Mouse (Mus musculus) A20 (cell line): ENCODE data around the gene Msmb.
"Not testable (repeated sequence)": the region's sequence is repeated elsewhere in the genome, so short reads cannot be mapped to it uniquely, and the experiment has no call there.

Experiments used
- DNase-seq: peaks from one replicate; pipeline ENCODE4 v3.0.0-alpha.2; 2011; ENCODE audit warnings: low read depth, low spot score

Msmb gene

DNA sequence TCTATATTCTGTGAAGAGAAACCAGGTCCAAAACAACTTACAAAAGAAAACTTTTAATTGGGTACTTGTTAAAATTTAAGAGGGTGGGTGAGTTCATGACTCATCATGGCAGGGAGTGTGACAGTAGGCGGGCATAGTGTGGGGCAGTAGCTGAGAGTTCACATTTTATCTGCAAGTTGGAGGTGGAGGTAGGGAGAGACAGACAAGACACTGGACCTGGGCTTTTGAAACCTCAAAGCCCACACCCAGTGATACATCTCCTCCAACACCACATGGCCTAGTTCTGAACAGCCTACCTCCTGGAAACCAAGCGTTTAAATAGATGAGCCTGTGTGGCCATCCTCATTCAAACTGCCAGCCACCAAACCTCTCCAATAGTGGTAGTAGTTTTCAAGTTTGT is 33.5 kb downstream of the Msmb start:
- DNase-seq = no peak

DNA sequence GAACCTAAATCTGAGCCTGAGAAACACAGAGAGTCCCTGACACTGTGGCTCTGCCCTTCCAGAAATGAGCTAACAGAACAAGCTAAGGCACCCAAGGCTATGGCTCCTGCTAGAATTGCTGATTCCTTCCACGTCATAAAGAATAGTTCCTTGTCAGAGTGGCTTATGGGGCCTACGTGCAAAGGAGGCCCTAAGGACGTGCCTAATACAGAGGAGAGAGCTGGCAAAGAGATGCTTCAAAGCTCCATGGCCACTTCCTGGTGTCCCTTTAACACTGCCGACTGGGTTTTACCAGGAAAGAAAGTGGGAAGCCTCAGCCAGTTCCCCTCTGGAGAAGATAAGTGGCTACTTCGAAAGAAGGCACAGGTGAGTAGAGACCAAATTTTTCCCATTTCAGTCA is 34.8 kb downstream of the Msmb start:
- not testable (repeated sequence) for DNase-seq

- DNase-seq = no peak
These were observed 37.8 kb downstream of the Msmb start for GRCm38 (mm10) chr14:32179393-32180195.

GRCm38 (mm10) chr14:32180861-32181260 is 39.0 kb downstream of the Msmb start:
- DNase-seq = no peak

- no peak for DNase-seq
These were observed 42.0 kb downstream of the Msmb start for GRCm38 (mm10) chr14:32183846-32184245.

DNA sequence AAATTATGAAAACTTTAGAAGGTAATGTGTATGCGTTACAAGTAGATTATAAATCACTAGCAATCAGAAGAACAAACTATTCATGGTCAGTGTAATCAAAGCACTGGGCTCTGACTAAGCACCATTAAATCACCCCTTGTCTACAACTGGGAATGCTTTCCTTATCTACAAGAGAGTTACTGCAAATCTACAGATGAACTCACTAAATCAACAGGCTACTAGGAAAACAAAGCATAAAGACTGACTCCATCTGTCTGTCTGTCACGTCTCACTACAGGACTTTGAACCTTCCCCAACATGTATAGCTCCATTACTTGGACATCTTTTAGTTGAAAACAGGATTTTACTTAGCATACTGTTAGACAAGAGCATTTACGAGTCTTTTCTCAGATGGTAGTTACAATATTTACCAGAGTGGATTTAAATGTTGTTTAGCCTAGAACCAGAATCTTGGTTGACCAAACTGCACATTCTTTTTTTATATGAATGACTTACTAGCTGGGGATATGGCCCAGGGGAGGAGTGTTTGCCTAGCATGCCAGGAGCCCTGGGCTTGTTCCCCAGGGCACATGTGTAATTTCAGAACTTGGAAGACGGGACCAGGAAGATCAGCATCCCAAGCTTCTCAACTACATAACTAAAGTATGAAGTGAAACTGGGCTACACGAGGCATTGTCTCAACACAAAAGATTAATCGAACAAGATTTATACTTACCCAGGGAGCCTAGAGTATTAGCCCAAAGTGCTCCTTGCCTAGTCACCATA is 49.0 kb downstream of the Msmb start:
- DNase-seq = no peak

- no peak for DNase-seq
These were observed 50.1 kb downstream of the Msmb start for GRCm38 (mm10) chr14:32191926-32192325.

DNA sequence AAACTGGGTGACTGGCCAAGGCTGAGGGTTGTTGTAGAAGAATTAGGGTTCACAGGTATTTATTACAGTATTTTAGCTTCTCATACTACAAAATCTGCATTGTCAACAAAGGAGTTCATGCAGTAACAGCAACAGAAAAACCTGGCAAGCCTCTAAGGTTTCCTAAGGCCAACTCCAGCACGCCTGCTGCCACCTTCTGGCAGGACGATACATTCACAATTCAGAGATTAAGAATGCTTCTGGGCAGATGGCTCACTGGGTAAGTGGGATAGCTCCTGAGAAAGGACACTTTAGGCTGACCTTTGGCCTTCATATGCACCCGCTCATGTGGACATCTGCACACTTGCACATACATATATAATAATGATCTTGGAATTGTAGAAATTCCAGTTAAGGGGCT is 50.6 kb downstream of the Msmb start:
- peak; percentile 49 for DNase-seq

DNA sequence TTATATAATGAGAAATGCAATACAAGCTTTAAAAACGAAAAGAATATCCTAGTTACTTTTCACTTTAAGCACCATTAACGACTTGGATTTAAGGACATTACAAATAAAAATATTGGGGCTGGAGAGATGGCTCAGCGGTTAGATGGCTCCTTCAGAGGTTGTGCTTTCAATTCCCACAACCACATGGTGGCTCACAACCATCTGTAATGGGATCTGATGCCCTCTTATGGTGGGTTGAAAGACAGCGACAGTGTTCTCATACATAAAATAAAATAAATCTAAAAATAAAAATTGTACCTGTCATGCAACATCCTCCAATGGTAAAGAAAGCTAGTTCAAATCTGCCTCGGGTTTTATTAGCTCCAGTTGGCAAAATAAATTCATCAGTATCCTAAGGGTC is 51.7 kb downstream of the Msmb start:
- DNase-seq = peak; percentile 35

- peak; percentile 60 for DNase-seq
These were observed 59.5 kb downstream of the Msmb start for GRCm38 (mm10) chr14:32201354-32201753.

GRCm38 (mm10) chr14:32201791-32202451 is 60.1 kb downstream of the Msmb start, which contains the start of the genes Timm23 and Parg:
TSS of gene Timm23 (minus strand) at chr14:32201898.
TSS of gene Parg (plus strand) at chr14:32201949.
- peak; percentile 90 for DNase-seq
